Mouse (Mus musculus): ENCODE measurements around the gene Kif17. TPM values are rescaled to one million over a fixed set of nuclear protein-coding genes. Genes with fewer than 3 reads are reported as not detected.

Gene Kif17
- total RNA-seq, 1 experiment, result 0.40 TPM

DNA sequence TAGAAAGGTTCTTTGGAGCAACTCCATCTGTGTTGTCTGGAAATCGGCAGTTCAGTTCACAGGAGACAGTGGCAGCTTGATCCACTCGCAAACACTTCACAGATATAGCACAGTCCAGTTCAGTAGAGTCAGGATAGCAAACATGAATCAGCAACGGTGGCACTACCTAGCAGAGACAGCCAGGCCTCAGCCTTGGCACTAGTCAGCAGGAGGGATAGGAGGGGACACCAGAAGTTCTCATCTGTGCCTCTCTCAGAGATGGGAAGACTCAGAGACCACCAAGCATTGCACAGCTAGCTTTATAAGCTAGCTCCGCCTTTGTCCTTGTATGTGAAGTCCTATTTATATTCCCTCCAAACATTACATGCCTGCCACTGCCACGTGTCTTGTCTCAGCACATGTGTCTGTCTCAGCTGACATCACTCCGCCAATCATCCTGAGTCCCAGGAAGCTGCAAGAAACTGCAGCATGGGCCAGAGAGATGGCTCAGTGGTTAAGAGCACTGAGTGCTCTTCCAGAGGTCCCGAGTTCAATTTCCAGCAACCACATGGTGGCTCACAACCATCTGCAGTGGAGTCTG lies 77.7 kb downstream of the Kif17 start:
- Histone ChIP-seq H3K4me3 (ENCODE audit: insufficient read depth in 1 of 2, low read depth in 1 of 2, low read length in 2 of 2, poor library complexity in 1 of 2, severe bottlenecking in 1 of 2) (no peak overlapping the region), H3K9ac (ENCODE audit: insufficient read depth, low read depth, low read length, poor library complexity, severe bottlenecking) (no peak overlapping the region), H3K27ac (ENCODE audit: insufficient read depth, low read depth, low read length, poor library complexity, severe bottlenecking) (no peak overlapping the region), H3K36me3 (ENCODE audit: control insufficient read depth, insufficient read depth, low read length, poor library complexity, severe bottlenecking) (no peaks in the 10 kb centered on the region; the same call in 1 of the 2 replicates), H3K4me1 (ENCODE audit: control insufficient read depth in 2 of 2, insufficient read depth in 2 of 2, low read length in 2 of 2, poor library complexity in 1 of 2) (peaks cover 2 to 6% of the 10 kb centered on the region in 2 experiments), H3K9me3 (ENCODE audit: control insufficient read depth, insufficient read depth, low read depth, low read length) (0 out of 2 replicates have a peak, but pooled peaks cover 2% of the 10 kb centered on the region)
- in situ Hi-C loops (cut with MboI; ENCODE audit: low sequenced_read_pairs in 2 of 2, unreplicated experiment in 2 of 2), result loop anchor here in 1 of 2 experiments (10.0 kb wide), 1 partner anchor 97 kb away; no protein-coding TSS in a partner anchor
- no peak for TF ChIP-seq ZC3H11A (IDR thresholded peaks at IDR 0.05; ENCODE audit: borderline replicate concordance, low read depth, low read length)
- no peak for TF ChIP-seq CHD2 (IDR thresholded peaks at IDR 0.05; ENCODE audit: low read depth, low read length)
- no peak for TF ChIP-seq MAFK (IDR thresholded peaks at IDR 0.05; ENCODE audit: insufficient read depth, low read depth, low read length)
- no peak for TF ChIP-seq HCFC1 (IDR thresholded peaks at IDR 0.05; ENCODE audit: borderline replicate concordance, insufficient read depth, low read length)
- no peak for TF ChIP-seq ZNF384 (IDR thresholded peaks at IDR 0.05; ENCODE audit: low read depth, low read length)
- no peak for DNase-seq (ENCODE audit: low read depth, low spot score)

DNA sequence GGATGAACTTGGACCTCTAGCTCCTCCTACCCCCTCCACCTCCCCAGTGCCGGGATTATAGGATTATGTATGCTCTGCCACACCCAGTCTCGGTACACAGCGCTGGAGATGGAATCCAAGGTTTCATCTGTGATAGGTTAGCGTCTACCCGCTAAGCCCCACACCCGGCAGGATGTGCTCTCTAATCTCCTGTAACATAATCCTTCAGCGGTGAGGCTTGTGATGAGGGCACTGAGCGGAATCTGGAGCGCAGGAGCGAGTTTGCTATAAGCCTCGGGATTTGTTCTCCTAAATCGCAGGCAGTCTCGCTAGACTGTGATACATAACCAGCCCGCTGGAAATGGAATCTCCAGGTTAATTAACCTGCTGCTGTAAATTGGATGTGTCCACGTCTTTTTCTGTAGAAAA lies 80.0 kb downstream of the Kif17 start:
- DNase-seq (ENCODE audit: low read depth, low spot score), result no peak
- Histone ChIP-seq H3K9me3 (ENCODE audit: control insufficient read depth, insufficient read depth, low read depth, low read length) (0 out of 2 replicates have a peak, but pooled peaks cover 2% of the 10 kb centered on the region), H3K4me3 (ENCODE audit: insufficient read depth in 1 of 2, low read depth in 1 of 2, low read length in 2 of 2, poor library complexity in 1 of 2, severe bottlenecking in 1 of 2) (no peak overlapping the region), H3K36me3 (ENCODE audit: control insufficient read depth, insufficient read depth, low read length, poor library complexity, severe bottlenecking) (no peaks in the 10 kb centered on the region; the same call in 1 of the 2 replicates), H3K27ac (ENCODE audit: insufficient read depth, low read depth, low read length, poor library complexity, severe bottlenecking) (no peak overlapping the region), H3K9ac (ENCODE audit: insufficient read depth, low read depth, low read length, poor library complexity, severe bottlenecking) (no peak overlapping the region), H3K4me1 (ENCODE audit: control insufficient read depth in 2 of 2, insufficient read depth in 2 of 2, low read length in 2 of 2, poor library complexity in 1 of 2) (peaks cover under 1 to 2% of the 10 kb centered on the region in 2 experiments; a peak in 3 of 4 replicates)
- in situ Hi-C loops (cut with MboI; ENCODE audit: low sequenced_read_pairs in 2 of 2, unreplicated experiment in 2 of 2), result no loop called here
- TF ChIP-seq ZC3H11A (IDR thresholded peaks at IDR 0.05; ENCODE audit: borderline replicate concordance, low read depth, low read length), result no peak
- TF ChIP-seq HCFC1 (IDR thresholded peaks at IDR 0.05; ENCODE audit: borderline replicate concordance, insufficient read depth, low read length), result no peak
- no peak for TF ChIP-seq CHD2 (IDR thresholded peaks at IDR 0.05; ENCODE audit: low read depth, low read length)
- TF ChIP-seq ZNF384 (IDR thresholded peaks at IDR 0.05; ENCODE audit: low read depth, low read length), result no peak
- no peak for TF ChIP-seq MAFK (IDR thresholded peaks at IDR 0.05; ENCODE audit: insufficient read depth, low read depth, low read length)

DNA sequence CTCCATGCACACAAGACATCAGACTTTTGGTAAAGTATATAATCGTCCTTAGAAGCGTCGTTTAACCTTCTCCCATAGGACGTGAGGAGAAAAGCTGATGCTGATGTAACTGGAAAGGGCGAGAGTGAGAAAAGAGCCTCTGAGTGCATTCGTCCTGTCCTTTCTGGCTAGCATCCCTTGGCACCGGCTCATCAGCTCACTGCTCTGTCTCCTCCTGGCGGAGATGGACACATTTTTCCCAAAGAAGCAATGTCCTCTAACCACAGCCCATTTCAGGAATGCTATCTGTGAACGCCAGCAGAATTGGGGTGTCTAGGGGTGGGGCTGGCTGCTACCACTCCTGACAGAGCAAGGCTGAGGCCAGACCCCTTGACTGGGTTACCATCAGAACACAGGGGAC lies 81.4 kb downstream of the Kif17 start:
- H3K9ac ChIP-seq (ENCODE audit: insufficient read depth, low read depth, low read length, poor library complexity, severe bottlenecking), result no peak overlapping the region
- no peak overlapping the region for H3K4me3 ChIP-seq (ENCODE audit: insufficient read depth in 1 of 2, low read depth in 1 of 2, low read length in 2 of 2, poor library complexity in 1 of 2, severe bottlenecking in 1 of 2)
- TF ChIP-seq ZC3H11A (IDR thresholded peaks at IDR 0.05; ENCODE audit: borderline replicate concordance, low read depth, low read length), result no peak
- no peak for TF ChIP-seq HCFC1 (IDR thresholded peaks at IDR 0.05; ENCODE audit: borderline replicate concordance, insufficient read depth, low read length)
- TF ChIP-seq MAFK (IDR thresholded peaks at IDR 0.05; ENCODE audit: insufficient read depth, low read depth, low read length), result no peak
- TF ChIP-seq ZNF384 (IDR thresholded peaks at IDR 0.05; ENCODE audit: low read depth, low read length), result no peak
- TF ChIP-seq CHD2 (IDR thresholded peaks at IDR 0.05; ENCODE audit: low read depth, low read length), result no peak
- in situ Hi-C loops (cut with MboI; ENCODE audit: low sequenced_read_pairs in 2 of 2, unreplicated experiment in 2 of 2), result no loop called here
- no peaks in the 10 kb centered on the region; the same call in 1 of the 2 replicates for H3K36me3 ChIP-seq (ENCODE audit: control insufficient read depth, insufficient read depth, low read length, poor library complexity, severe bottlenecking)
- H3K9me3 ChIP-seq (ENCODE audit: control insufficient read depth, insufficient read depth, low read depth, low read length), result 0 out of 2 replicates have a peak, but pooled peaks cover 2% of the 10 kb centered on the region
- no peak overlapping the region for H3K27ac ChIP-seq (ENCODE audit: insufficient read depth, low read depth, low read length, poor library complexity, severe bottlenecking)
- no peak for DNase-seq (ENCODE audit: low read depth, low spot score)
- peaks cover 0 to 2% of the 10 kb centered on the region in 2 experiments; a peak in 1 of 4 replicates for H3K4me1 ChIP-seq (ENCODE audit: control insufficient read depth in 2 of 2, insufficient read depth in 2 of 2, low read length in 2 of 2, poor library complexity in 1 of 2)

DNA sequence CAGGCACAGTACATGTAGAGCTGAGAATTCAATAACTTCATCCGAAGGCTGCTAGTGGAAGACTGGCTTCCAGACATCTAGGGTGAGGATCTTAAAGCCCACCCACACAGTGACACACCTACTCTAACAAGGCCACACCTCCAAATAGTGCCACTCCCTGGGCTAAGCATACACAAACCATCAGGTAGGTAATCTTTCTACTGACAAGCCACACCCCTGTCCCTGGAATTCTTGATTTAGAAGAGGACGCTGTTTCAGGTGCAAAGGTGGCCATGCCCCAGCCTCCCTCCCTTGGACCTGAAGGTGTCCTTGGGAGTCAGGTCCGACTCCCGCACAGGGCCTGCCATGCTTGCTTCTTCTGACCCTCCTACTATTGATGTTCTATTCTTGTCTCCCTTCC lies 82.9 kb downstream of the Kif17 start:
- Histone ChIP-seq H3K9me3 (ENCODE audit: control insufficient read depth, insufficient read depth, low read depth, low read length) (0 out of 2 replicates have a peak, but pooled peaks cover 2% of the 10 kb centered on the region), H3K9ac (ENCODE audit: insufficient read depth, low read depth, low read length, poor library complexity, severe bottlenecking) (no peak overlapping the region), H3K4me1 (ENCODE audit: control insufficient read depth in 2 of 2, insufficient read depth in 2 of 2, low read length in 2 of 2, poor library complexity in 1 of 2) (peaks cover 0 to 2% of the 10 kb centered on the region in 2 experiments; a peak in 1 of 4 replicates), H3K27ac (ENCODE audit: insufficient read depth, low read depth, low read length, poor library complexity, severe bottlenecking) (no peak overlapping the region), H3K36me3 (ENCODE audit: control insufficient read depth, insufficient read depth, low read length, poor library complexity, severe bottlenecking) (no peaks in the 10 kb centered on the region; the same call in 1 of the 2 replicates), H3K4me3 (ENCODE audit: insufficient read depth in 1 of 2, low read depth in 1 of 2, low read length in 2 of 2, poor library complexity in 1 of 2, severe bottlenecking in 1 of 2) (no peak overlapping the region)
- DNase-seq (ENCODE audit: low read depth, low spot score), result no peak
- in situ Hi-C loops (cut with MboI; ENCODE audit: low sequenced_read_pairs in 2 of 2, unreplicated experiment in 2 of 2), result no loop called here
- no peak for TF ChIP-seq ZNF384 (IDR thresholded peaks at IDR 0.05; ENCODE audit: low read depth, low read length)
- no peak for TF ChIP-seq CHD2 (IDR thresholded peaks at IDR 0.05; ENCODE audit: low read depth, low read length)
- no peak for TF ChIP-seq MAFK (IDR thresholded peaks at IDR 0.05; ENCODE audit: insufficient read depth, low read depth, low read length)
- TF ChIP-seq HCFC1 (IDR thresholded peaks at IDR 0.05; ENCODE audit: borderline replicate concordance, insufficient read depth, low read length), result no peak
- TF ChIP-seq ZC3H11A (IDR thresholded peaks at IDR 0.05; ENCODE audit: borderline replicate concordance, low read depth, low read length), result no peak
